Mouse (Mus musculus) testis, postnatal 14 days (tissue): Measurements from ENCODE around the gene Gdf7.

ENCODE experiments used
- DNase-seq: peaks from one replicate; pipeline ENCODE4 v3.0.0; 2021; ENCODE audit warnings: low spot score

Gdf7 gene

DNA sequence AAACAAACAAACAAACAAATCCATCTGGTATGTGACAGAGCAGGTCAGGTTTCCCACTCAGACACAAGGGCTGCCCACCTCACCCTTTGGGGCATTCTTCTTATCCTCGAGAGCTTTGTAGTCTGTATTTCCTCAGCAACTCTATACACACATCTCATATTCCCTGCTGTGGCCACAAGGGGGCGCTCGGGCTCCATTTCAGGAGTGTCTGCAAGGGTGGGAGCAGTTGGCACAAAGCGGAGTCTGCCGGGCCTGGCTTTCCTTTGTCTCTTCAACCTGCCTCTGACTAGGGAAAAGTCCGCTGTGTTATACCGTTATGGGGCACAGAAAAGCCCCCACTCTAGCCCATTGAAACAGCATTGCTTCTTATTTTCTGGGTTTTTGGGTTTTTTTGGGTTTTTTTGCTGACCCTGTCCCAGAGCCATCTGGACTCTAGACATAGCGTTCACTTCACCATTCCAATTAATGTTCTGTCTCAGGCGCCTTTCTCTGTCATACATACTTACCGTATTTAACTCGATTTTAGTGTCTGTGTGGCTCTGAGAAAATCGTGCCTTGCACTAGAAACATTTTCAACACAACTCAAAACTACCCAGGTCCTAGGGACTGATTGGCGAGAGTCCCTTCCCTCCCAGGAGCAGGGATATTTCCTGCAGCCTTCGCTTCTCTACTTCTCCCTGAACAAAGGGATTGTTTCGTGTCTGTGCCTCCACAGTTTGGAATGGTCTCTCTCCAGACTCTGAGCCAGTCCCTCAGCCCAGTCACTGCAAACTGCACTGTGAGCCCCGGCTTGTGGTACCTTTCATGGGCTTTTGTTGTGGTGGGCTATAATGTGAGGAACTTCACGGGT is 25.3 kb upstream of the Gdf7 start:
- DNase-seq = peak; percentile 82

DNA sequence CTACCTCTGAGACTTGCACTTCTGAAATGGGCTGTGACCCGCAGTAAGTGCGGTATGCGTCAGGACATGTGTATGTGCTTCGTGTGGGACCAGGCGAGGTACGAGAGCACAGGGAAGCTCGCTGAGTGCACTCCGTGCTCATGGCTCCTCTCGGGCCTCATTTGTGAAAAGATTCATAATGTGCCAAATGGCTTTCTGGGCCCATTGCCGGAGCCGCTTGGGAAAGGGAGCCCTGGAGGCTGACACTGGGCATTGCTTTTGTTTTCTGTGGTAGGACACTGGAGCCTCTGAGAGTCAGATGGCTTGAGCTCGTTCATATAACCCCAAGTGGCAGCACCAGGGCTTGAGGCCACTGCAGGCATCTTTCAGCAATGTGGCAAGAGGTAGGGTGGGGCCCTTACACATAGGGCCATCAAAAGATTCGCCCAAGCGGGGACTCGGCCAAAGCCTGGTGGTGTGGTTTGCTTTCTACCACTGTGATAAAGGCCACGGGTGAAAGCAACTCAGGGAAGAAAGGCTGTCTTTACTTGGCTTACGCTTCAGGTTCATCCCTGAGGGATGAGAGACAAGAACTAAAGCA is 24.3 kb upstream of the Gdf7 start:
- no peak for DNase-seq

DNA sequence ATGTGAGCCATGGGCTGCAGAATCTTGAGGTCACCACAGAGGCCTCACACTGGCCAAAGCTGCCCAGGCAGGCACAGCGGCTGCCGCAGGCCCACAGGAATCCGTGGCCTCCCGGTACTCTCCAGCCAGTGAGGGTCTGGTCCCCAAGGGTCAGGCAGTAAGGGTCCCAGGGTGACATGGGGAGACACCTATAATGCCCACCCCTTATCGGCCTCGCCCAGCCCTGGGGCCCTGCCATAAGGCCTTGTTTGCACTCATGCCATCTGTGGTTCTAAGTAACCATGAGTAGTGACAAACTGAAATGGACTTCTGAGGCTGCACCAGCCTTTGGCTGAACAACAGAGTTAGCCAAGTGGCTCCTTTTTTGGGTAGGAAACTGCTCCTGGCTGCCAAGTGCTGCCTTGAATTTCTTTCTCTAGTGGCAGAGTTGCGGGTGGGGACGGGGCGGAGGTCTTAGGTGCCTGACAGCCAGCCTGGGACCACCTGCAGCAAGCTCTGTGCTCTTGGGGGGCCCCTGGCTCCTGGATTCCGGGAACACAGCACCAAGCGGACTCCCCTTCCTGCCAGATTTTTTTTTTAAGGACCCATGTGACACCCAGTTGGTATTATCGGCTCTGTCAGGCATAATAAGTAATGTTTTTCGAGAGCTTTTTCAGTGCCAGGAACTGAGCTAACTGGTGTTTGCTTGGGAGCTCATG is 23.6 kb upstream of the Gdf7 start:
- DNase-seq = no peak

GRCm38 (mm10) chr12:8324086-8324485 is 22.3 kb upstream of the Gdf7 start:
- no peak for DNase-seq

DNA sequence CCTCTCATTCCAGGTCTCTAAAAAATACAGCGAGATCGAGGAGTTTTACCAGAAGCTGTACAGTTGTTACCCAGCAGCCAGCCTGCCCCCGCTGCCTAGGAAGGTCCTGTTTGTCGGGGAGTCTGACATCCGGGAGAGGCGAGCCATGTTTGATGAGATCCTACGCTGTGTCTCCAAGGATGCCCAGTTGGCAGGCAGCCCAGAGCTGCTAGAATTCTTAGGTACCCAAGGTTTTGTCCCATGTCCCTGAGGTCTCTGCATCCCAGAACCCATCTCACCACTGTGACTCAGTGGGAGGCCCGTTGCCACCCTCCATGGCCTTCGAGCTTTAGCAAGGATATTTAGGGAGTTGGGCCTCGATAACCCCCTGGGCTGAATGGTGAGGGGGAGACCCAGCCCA is 19.8 kb upstream of the Gdf7 start:
- no peak for DNase-seq

DNA sequence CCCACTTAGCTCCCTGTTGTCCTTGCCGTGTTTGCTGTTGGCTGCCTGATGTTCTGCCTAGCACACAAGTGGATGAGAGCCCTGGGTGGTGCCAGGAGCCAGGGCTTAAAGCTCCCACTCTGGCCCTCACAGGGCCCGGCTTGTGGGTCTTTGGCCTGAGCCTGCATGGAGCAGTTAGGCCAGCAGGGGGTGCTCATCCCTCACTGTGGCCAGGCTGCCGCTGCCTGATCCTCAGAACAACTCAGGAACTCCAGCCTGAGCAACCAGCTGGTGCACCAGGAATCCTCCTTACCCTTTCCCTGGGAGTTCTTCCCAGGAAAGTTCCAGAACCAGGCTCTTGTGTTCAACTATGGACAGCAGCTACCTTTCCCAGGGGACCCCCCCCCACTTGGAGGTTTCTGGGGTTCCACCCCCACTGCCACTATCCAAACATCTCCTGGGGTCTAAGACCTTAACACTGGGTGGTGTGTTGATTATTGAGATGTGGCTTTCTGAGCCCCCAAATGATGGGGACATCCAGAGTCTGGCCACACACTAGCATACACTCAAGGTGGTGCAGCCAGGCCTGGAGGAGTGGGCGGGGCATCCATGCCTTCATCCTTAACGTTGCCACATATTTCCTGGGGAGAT is 18.4 kb upstream of the Gdf7 start:
- DNase-seq = peak; percentile 41

DNA sequence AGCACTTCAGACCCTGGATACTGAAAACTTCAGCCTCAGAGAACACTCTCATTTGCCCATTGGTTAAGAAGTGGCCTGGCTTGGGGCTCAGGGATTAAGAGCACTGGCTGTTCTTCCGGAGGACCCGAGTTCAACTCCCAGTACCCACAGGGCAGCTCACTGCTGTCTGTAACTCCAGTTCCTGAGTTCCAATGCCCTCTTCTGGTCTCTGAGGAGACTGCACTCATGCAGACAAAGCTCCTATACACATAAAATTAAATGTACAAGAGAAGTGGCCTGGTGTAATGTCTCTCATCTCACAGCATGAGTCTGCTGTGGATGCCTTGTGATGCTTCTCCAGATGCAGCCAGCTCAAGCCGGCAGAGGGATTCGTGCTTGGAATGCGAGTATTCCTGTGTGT is 14.8 kb upstream of the Gdf7 start:
- no peak for DNase-seq

GRCm38 (mm10) chr12:8313773-8314172 is 12.0 kb upstream of the Gdf7 start:
- DNase-seq = no peak

DNA sequence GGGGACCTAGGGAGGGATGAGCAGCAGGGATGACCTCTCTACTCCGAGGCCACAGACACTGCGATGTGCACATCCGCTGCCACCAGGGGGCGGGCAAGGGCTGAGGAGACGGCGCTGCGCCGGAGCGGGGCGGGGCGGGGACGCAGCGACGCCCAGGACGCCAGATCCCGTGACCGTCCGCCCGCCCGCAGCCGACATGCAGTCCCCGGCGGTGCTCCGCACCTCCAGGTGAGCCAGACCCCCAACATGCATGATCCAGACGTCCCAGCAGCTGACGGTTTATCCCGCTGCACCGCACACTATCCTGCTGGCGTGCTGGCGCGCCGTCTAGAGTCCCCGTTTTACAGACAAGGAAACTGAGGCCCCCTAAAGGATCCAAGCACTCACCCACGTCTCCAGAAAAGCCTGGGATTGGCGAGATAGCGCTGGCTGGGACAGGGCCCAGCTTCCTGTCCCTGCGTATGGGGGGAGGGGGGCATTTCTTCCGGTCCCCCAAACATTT is 11.6 kb upstream of the Gdf7 start, which contains the start of gene Hs1bp3:
Gene Hs1bp3 (plus strand): TSS at position 163 of the 502 bp plus-strand sequence.
- DNase-seq = peak; percentile 76

DNA sequence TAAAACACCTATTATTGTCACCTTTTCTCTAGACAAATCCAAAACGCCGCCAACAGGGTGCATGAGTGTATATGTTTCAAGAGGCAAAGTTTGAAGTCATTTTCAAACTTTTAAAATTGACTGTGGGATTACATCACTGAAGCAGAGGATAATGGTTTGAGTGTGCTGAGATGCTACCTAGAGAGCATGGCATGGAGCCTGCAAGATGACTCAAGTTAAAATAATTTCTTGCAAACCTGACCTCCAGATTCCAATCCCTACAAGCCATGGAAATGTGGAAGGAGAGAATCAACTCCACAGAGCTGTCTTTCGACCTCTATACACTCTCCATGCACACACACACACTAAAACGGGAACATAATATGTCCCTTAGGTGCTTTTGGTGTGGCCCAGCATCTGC is 10.5 kb upstream of the Gdf7 start:
- no peak for DNase-seq

- no peak for DNase-seq
Observed at GRCm38 (mm10) chr12:8310992-8311391, 9.2 kb upstream of the Gdf7 start.

DNA sequence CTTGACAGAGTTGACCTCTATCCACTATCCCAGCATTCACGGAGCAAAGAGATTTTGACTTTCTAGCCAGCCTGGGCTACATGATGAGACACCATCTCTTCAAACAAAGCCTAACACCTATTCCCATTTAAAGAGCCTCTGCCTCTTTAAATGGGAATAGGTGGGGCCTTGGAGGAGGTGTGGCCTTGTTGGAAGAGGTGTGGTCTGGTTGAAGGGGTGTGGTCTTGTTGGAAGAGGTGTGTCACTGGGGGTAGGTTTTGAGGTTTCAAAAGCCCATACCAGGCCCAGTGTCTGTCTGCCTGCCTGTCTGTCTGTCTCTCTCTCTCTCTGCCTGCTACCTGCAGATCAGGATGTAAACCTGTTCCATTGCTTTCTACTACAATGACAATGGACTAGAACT is 5.2 kb upstream of the Gdf7 start:
- DNase-seq = no peak

GRCm38 (mm10) chr12:8306432-8306831 is 4.7 kb upstream of the Gdf7 start:
- peak; percentile 42 for DNase-seq

DNA sequence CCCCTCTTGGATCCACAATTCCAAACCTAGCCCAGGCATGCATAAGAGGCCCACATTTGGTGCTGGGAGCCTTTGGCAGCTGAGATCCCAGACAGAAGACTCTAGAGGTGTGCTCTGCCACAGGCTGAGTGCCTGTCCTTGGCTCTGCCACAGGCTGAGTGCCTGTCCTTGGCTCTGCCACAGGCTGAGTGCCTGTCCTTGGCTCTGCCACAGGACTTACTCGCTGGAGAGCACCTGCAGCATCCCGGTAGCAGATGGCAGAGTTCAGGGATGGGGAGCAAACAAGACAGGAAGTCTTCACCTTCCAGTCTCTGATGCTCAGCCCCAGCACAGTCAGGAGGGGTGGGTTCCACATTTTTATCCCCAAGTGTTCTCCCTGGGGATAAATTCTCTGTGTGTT is 3.5 kb upstream of the Gdf7 start:
- no peak for DNase-seq

GRCm38 (mm10) chr12:8301011-8301814 is 541 bp downstream of the Gdf7 start:
- DNase-seq = no peak

DNA sequence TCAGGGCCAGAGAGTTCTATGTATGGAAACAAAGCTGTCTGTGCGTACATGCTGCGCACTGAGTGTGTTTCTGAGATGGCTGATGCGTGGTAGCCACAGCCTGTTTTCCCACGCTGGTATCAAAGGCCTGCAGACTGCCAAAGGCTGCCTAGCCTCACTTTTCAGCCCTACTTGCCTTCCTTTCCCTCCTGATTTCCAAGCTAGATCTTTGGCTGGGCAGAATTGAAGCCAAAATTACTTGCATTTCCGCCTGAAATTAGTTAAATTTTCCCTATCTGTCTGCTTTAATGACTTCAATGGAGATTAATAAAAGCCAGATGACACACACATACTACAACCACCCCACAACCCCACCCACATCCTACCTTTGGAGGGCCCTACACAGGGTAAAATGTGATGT is 1.2 kb downstream of the Gdf7 start:
- no peak for DNase-seq

- DNase-seq = no peak
Observed at GRCm38 (mm10) chr12:8300111-8300480, 1.7 kb downstream of the Gdf7 start.

DNA sequence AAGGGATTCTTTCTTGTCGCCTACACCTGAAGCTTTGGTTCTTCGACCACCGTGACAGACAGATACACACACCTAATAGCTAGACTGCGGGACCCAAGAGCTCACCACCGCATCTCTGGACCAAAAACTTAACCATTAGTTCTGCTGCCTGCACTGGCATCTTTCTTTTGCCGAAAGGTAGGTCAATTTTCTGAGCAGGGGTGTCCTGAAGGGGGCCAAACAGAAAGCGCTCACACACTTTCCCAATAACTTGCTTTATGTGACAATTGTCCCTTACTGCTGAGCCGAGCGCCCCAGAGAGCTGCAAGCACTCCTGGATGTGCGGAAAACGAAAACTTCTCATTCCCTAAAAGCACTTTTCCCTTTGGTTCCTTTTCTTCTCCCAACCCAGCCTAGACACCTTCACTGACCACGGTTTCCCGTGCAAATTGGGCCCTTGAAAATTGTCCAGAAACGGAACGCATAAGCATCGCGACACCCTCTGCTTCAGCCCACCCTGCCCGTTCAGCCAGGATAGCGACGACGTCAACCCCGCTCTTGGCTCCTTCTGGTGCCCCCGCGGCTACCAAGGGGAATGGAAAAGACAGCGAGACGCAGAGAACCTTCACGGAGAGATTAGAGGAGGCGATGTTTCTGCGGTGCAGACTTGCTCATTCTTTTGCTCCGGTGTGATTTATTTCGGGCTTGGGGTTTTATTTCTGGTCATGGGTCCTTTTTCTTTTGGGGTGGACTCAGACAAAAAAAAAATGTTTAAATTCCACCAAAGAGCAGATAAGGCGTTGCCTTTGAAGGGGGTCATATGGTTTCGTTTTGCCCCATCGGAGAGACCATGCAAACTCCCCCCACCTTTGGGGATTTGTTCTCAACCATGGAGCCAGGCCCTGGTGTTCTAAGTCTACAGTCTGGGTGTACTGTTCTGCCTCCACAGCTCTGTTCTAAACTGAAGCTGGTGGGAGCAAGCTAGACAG is 2.3 kb downstream of the Gdf7 start:
- DNase-seq = no peak

- DNase-seq = no peak
Observed at GRCm38 (mm10) chr12:8298361-8299142, 3.2 kb downstream of the Gdf7 start.
